Mouse (Mus musculus) liver, adult (tissue): ENCODE results near the gene Krt83.
"Not testable (repeated sequence)": the region's sequence is repeated elsewhere in the genome, so short reads cannot be mapped to it uniquely, and the experiment has no call there.

Experiments used
- GATA4 ChIP-seq: IDR thresholded peaks from 2 replicates; pipeline ENCODE4 v1.6.1; 2014; ENCODE audit warnings: mild to moderate bottlenecking, low read length; ENCODE audit not compliant: insufficient replicate concordance

Gene Krt83

DNA sequence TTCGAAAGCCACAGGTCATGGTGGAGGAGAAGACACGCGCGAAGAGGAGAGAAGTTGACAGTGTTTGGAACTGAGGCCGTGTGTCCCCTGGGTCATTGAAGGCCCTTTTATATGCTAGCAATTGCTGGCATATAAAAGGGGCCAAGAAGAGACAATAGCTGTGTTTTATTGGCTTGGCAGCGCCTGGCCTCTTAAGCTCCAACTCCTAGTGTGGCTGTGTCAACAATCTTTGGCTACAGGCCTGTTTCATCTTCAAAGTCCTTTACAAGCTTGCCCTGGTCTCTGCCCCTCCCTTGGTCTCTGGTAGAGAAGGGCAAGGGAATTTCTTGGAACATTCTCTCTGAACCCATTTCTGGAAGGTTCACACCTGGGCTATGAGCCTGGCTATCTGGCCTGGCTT lies at the start of gene Krt83:
Gene Krt83 (minus strand): TSS at position 82 of the 400 bp plus-strand sequence.
- no peak for TF ChIP-seq GATA4

DNA sequence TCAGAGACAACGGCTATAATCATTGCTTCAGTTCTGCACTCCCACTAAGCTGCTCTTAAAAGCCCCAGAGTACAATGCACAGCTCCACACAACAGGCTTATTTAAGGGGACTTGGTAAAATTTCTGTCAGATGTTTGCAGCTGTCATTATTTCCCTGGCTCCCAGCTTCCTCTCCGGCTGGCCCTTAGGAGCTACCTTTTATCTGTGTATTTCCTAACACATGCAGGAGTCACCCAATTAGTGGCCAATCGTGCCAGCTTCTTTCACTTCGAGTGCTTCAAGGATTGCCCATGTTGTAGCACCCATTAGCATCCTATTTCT lies 47.2 kb upstream of the Krt83 start:
- TF ChIP-seq GATA4, result no peak

DNA sequence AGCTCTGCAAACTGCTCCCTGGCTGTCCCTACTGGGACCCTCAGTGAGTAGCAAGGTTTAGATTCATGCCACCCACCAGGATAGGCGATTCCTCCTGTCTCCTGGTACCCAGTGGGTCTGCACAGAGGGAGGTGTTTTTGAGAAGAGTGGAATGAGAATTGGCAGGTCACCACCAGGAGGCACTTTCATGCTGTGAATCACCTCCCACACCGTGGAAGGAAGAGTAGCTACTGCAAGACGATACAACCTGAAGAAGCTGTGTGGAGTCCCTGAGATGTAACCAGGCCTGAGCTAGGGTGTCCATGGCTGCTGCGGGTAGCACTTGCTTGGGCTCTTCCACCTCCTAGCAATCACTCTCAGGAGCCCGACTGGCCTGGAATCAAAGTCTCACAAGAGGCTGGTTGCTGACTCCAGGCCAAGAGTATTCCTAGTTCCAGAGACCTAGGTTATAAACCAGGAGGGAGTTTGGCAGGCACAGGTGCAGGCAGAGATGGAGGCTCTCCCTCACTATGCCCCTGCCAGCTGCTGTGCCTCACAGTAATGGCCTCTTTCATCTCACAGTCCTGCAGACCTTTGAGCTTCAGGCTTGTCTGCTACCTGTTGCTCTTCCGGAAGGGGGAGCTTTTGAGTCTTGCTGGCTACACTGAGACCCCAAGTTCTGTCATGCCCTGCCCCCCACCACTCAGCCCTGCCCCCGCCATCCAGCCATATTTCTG lies 46.7 kb upstream of the Krt83 start:
- no peak for TF ChIP-seq GATA4

DNA sequence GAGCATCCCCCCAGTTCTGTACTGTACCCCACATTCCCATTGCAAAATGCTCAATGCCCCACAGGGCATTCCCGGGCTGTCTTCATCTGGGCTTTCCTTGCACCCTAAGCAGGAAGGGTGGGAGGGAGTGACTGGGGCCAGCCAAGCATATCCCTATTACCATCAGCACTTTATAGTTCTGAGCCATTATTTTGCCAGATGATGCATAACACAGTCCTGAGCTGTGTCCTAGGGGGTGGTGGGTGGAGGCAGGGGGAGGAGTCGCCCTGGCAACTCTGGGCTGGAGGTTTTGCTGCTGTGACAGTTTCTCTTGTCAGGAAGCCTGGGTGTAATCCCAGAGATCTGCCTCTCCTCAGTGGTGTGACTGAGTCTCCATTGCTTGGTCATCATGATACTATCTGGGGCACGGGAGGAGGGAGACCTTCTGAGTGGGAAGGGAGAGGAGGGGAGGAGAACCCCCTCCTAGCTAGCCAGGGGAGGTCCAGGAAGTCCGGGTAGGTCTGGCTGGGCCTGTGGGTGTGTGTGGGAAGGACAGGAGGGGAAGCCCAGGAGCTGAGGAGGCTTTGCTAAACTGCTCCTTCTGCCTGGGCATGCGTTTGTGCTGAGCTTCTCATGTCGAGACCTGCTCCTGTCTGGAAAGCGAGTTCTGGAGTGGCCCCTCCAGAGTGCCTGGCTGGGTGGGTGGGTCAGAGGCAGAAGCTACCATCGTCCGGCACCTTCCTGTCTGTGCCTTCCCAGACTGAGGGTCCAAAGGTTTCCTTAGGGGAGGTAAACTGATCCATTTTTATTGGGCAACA lies 44.9 kb upstream of the Krt83 start:
- TF ChIP-seq GATA4, result no peak

DNA sequence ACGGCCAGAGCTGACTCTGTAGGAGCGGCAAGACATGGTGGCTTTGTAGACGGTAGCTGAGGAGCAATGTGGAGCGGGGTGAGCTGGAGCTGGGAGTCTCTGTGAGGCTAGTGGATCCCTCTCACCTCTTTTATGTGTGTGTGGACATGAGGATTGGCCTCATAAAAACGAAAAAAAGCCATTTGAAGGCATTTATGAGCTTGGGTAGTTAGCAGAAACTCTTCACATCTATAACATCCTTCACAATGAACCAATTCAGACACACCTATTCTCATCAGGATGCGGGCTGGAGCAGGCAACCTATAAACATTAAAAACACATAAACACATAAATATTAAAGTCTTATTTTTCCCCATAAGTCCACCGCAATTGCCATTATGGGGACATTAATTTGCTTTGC lies 41.4 kb upstream of the Krt83 start, which contains the start of gene Krt84:
Gene Krt84 (minus strand): TSS at position 101 of the 400 bp plus-strand sequence.
- no peak for TF ChIP-seq GATA4

DNA sequence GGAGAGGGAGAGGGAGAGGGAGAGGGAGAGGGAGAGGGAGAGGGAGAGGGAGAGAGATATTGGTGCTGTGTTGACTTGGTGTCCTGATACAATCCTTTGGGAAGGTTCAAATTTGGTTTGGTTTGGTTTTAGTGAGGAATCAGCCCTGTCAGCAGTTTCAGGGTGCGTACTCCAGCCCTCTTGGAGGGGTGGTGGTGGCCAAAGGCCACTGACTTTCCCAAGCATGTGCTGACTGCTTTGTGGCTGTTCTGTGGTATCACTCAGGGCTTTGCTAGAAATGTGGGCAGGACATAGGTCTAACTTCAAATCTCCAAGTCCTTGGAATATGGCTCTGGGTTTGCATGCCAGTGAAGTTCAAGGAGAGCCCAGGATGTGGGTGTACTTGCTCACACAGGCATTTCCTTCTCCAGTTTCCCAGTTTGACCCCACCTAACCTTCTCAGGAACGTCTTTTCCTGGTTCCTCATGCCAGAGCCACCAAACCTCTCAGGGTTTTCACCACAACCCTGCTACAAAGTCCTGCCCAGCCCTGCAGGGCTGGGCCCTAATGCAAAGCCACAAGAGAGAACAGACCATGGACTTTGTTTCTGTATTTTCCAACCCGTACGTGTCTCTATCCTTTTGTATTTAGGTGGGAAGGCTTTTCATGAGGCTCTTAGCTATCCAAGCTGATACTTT lies 31.4 kb upstream of the Krt83 start:
- no peak for TF ChIP-seq GATA4

DNA sequence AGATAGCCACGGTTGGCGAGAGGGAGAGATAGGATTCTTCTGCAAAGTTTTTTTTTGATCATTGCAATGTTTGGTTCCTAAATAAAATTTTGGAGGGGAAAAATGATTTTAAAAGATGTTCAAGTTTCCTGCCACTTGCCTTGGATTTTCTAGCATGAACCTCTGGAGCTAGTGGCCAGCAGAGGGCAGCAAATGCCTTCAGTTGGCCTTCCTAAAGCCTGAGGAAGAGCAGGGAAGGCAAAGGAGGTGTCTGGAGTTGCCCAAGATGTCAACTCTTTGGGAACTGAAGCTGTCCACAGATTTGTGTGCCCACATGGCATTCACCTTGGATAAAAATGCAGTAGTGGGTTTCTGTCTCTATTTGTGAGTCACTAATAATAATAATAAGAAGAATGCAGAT lies 28.5 kb upstream of the Krt83 start:
- TF ChIP-seq GATA4, result no peak

DNA sequence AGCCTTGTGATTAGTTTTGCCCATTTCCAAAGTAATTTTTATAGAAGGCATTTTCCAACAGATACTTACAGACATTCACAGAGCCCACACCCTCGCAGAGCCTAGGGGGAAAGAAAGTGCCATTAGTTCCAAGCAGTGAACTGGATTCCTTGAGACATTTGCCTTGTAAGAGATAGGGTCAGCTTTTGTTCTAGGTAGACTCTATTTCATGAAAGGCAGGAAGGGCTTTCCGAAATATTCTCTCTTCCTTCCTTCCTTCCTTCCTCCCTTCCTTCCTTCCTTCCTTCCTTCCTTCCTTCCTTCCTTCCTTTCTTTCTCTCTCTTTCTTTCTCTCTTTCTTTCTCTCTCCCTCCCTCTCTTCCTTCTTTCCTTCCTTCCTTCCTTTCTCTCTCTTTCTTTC lies 25.8 kb upstream of the Krt83 start, which contains the start of gene Gm49425:
Gene Gm49425 (minus strand): TSS at position 101 of the 400 bp plus-strand sequence.
- TF ChIP-seq GATA4, result not testable (repeated sequence)

DNA sequence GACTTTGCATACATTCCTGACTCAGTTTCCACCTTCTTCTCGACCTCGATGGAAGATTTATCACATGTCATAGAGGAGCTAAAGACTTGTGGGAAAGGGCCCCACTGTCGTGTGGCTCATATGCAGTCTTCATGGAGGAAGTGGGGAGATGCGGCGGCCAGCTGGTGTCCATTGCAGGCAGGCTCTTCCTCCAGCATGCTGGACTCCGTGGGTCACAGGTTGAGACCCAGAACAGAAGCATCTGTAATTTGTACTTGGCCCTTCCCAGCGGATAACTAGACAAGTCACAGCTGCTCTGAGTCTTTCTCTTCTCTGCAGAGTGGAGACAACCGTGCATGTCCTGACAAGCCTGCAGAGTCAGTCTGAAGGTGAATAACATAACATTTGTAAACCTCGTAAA lies 16.9 kb upstream of the Krt83 start:
- TF ChIP-seq GATA4, result no peak

DNA sequence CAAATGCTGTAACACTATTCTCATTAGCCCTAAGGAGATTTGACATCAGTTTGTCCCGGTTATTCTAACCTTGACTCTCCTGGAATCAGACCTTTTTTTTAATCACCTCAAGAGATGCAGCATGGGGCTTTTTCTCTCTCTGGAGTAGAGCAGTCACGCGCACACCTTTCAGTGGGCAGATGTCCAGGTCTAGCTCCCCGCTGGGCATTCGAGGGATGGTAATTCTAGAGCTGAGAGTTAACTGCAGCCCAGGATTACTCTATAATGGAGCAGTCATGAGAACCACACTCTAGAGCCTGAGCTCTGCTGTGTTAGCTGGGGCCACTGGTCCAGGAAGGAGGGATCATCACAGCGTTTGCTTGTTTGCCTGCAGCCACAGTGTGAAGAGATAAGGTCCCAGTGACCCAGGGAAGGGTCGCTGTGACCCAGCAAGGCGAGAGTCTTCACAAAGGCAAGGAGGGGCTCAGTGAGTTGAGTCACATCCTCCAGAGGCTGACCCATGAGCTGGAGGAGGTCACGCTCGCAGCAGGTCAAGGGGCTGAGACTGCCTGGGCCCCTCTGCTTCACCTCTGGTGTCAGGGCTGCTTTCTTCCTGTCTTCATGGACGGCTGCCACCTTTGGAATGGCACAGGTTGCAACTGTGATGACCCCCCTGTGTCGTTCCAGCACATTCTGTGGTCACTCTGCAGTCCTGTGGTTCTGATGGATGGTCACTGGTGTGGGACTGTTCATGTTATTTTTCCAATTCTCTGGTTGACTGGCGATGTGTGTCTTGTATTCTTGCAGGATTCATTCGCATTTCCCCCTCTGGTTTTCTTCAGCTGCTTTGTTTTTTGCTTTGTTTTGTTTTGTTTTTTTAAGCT lies 15.8 kb upstream of the Krt83 start:
- no peak for TF ChIP-seq GATA4

DNA sequence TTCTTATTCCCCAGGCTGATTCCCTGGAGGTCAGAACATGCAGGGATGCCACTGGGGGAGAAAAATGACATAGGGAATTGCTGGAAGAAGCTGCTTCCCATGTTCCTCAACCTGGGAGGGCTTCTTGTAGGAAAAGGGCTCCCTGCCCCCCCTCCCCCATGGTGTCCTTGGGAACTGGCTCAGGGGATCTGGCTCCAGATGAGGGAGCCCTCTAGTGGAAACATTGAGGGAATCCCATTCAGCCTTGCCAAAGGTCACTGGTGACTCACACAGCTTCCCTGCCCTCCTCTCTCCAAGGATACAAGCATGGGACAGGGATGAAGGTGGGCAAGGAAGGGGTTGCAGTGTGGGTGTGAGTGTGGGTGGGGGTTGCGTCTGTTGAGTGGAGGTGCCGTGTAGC lies 5.9 kb upstream of the Krt83 start:
- no peak for TF ChIP-seq GATA4

DNA sequence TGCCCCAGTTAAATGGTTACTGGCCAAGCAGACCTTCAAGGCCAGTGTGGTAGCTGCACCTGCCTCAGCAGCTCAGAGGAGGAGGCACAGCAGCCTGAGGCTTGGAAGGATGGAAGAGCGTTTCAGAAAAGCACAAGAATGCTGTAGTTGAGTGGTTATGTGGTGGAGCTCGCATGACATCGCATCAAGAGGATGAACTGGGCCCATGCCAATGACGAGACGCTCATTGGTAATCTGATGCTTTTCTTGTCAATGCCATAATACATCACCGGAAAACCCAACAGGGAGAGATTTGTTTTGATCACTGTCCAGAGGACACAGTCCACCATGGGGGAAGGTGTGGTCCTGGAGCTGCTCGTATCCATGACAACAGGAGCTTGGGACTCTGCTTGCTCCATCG lies 4.0 kb upstream of the Krt83 start:
- no peak for TF ChIP-seq GATA4

DNA sequence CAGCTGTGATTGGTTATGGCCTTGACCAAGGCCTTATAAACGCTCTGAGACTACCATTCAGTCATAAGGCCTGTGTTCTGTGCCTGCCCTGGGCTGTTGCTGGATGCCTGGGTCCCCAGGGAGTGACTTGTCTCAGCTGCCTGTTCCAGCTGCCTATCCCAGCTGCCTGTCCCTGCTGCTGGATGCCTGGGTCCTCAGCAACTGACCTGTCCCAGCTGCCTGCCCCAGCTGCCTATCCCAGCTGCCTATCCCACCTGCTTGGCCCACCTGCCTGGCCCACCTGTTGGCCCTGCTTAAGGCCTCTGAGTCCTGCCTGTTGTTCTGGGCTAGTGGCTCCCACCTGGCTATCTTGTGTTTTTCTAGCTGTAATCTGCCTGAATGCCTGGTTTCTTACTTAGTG lies 2.9 kb upstream of the Krt83 start:
- TF ChIP-seq GATA4, result no peak

DNA sequence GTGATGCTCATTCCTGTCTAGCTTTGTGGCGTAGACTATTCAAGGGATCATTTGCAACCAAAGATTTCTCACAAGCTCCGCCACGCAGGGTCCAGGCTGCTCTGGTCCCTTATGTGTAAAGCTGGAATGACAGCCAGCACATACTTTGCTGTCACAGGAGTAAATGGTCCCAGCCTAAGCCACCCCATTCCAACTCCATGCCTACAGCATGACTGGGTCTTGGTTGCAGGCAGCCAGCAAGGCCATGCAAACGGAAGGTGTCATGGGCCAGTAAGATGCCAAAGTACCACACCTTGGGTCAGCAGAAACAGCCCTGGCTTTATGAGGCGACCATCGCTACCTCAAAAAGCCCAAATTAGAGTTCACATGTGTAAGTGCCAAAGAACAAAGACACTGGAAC lies 2.4 kb upstream of the Krt83 start:
- no peak for TF ChIP-seq GATA4

DNA sequence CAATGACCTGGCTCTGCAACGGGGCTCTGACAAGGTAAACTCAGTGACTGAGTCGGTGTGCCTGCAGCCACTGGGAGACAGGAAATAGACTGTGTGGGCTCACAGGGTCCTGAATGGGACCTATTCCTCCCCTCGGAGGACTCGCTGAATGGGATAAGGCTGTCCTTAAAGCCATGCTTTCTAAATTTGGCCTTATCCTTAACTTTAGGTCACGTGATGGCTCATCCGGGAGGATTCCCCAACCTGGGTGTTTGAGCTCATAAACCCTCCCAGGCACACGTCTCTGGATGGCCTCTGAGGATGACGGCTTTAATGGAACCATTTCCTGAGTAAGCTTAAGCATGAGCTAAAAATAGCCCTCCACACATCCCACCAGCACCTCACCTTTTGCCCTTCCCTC lies 1.4 kb upstream of the Krt83 start:
- TF ChIP-seq GATA4, result no peak

DNA sequence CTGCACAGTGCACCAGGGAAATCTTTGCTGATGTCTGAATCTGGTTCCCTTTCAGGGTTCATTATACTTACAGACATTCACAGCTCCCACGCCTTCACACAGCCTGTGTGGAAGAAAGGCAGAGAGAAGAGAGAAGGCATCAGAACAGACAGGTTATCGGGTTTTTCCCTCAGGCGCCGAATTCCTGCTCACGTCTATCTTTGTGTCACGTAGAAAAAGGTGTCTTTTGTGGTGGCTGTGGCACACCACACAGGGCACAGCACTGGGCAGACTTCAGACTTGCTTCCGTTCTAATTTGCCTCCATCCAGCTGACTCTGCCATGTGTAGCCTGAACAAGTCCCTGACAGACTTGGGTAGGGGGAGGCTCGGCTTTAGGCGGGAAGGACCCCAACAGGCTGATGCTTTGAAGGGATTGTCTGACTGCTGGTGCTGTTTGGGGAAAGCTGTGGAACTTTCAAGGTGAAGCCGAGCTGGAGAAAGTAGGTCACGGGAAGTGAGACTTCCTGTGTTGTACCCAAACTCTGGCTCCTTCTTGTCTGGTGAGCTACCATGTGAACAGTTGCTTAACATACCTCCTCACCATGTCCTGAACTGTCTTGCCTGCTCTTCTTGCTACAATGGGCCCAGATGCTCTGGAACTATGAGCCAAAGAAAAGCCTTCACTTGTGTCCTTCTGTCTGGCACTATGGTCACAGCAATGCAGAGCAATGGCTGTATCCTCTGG lies 5.2 kb downstream of the Krt83 start:
- TF ChIP-seq GATA4, result no peak
